Mouse (Mus musculus) testis, adult 2 months (tissue): Measurements from ENCODE around the gene Slc25a11.

Experiments used
- CTCF ChIP-seq: fragments of 200-500 bp; IDR thresholded peaks from 2 replicates; pipeline ENCODE4 v1.5.1; 2012; ENCODE audit warnings: low read depth, mild to moderate bottlenecking, inconsistent platforms, low read length, moderate library complexity; ENCODE audit not compliant: control insufficient read depth, insufficient read depth, insufficient replicate concordance
- POLR2A ChIP-seq: fragments of 200-500 bp; IDR thresholded peaks from 2 replicates; pipeline ENCODE4 v1.6.1; 2012; ENCODE audit warnings: low read depth, mild to moderate bottlenecking, inconsistent platforms, low read length, moderate library complexity; ENCODE audit not compliant: control insufficient read depth

- no peak for TF ChIP-seq POLR2A
- TF ChIP-seq CTCF = no peak
Measured at GRCm38 (mm10) chr11:70596094-70596493, 51.2 kb downstream of the Slc25a11 start.
